Mouse (Mus musculus) heart, postnatal 36 days (tissue): ENCODE measurements at regions not wholly inside any gene's neighbourhood (a gene's known extent, or its start where the extent isn't known, plus 50 kb on each side); places are given as distances from the start of the nearest gene placed in this dataset.
"Not testable (repeated sequence)": the region's sequence is repeated elsewhere in the genome, so short reads cannot be mapped to it uniquely, and the experiment has no call there.

Experiments used
- DNase-seq, 2 experiments: peaks; one replicate each; pipeline ENCODE4 v3.0.0; 2021 to 2022
- intact Hi-C: fragments of 180-260 bp; cut with DNase I; formaldehyde crosslinking; loops from one replicate; pipeline ENCODE4 v1.15.1; 2025

- intact Hi-C loops, result no loop called here
- DNase-seq, result no peak
Observed at GRCm38 (mm10) chr11:40536236-40536765, 158.7 kb downstream of the Mat2b start.

GRCm38 (mm10) chr11:40510325-40511239 lies 184.4 kb downstream of the Mat2b start:
- no peak for DNase-seq
- intact Hi-C loops, result no loop called here

- intact Hi-C loops, result no loop called here
Observed at GRCm38 (mm10) chr11:40491599-40491998, 203.4 kb downstream of the Mat2b start.

GRCm38 (mm10) chr11:40478171-40478570 lies 216.8 kb downstream of the Mat2b start:
- DNase-seq, intact Hi-C loops: not testable (repeated sequence)

More at GRCm38 (mm10) chr11:40491599-40491998, 203.4 kb downstream of the Mat2b start:
- no peak for DNase-seq

- DNase-seq, result no peak
- intact Hi-C loops, result no loop called here
Observed at GRCm38 (mm10) chr11:40477294-40477693, 217.7 kb downstream of the Mat2b start.

GRCm38 (mm10) chr11:40469080-40469705 lies 225.8 kb downstream of the Mat2b start:
- peak in 1 of 2 experiments; percentile 9 for DNase-seq
- intact Hi-C loops, result no loop called here

- DNase-seq, result no peak
- intact Hi-C loops, result no loop called here
Observed at GRCm38 (mm10) chr11:40456571-40456970, 238.4 kb downstream of the Mat2b start.

GRCm38 (mm10) chr11:40454994-40455393 lies 240.0 kb downstream of the Mat2b start:
- intact Hi-C loops, DNase-seq: not testable (repeated sequence)

- intact Hi-C loops, result no loop called here
- no peak for DNase-seq
Observed at GRCm38 (mm10) chr11:40446846-40447245, 248.2 kb downstream of the Mat2b start.

GRCm38 (mm10) chr11:40434002-40434401 lies 261.0 kb downstream of the Mat2b start:
- intact Hi-C loops, result no loop called here
- DNase-seq, result no peak

- intact Hi-C loops, result no loop called here
- no peak for DNase-seq
Observed at GRCm38 (mm10) chr11:40428858-40429257, 266.1 kb downstream of the Mat2b start.

GRCm38 (mm10) chr11:40424316-40424715 lies 270.7 kb downstream of the Mat2b start:
- intact Hi-C loops, result no loop called here
- no peak for DNase-seq

- no peak for DNase-seq
- intact Hi-C loops, result no loop called here
Observed at GRCm38 (mm10) chr11:40407571-40407970, 287.4 kb downstream of the Mat2b start.

GRCm38 (mm10) chr11:40402249-40402648 lies 292.8 kb downstream of the Mat2b start:
- DNase-seq, result no peak
- intact Hi-C loops, result no loop called here

GRCm38 (mm10) chr11:40397453-40398104 lies 297.4 kb downstream of the Mat2b start:
- intact Hi-C loops, result no loop called here

GRCm38 (mm10) chr11:40395331-40395730 lies 299.7 kb downstream of the Mat2b start:
- intact Hi-C loops, result no loop called here

More at GRCm38 (mm10) chr11:40397453-40398104, 297.4 kb downstream of the Mat2b start:
- no peak for DNase-seq

GRCm38 (mm10) chr11:40394864-40395266 lies 300.1 kb downstream of the Mat2b start:
- intact Hi-C loops, result no loop called here
- DNase-seq, result no peak

More at GRCm38 (mm10) chr11:40395331-40395730, 299.7 kb downstream of the Mat2b start:
- no peak for DNase-seq

- DNase-seq, result no peak
- intact Hi-C loops, result no loop called here
Observed at GRCm38 (mm10) chr11:40394283-40394758, 300.7 kb downstream of the Mat2b start.

- intact Hi-C loops, result no loop called here
- no peak for DNase-seq
Observed at GRCm38 (mm10) chr11:40380696-40381095, 314.3 kb downstream of the Mat2b start.

GRCm38 (mm10) chr11:40371696-40372095 lies 323.3 kb downstream of the Mat2b start:
- intact Hi-C loops, result no loop called here
- DNase-seq, result no peak

GRCm38 (mm10) chr11:40366573-40366972 lies 328.4 kb downstream of the Mat2b start:
- intact Hi-C loops, result no loop called here
- DNase-seq, result no peak
